Mouse (Mus musculus) monocyte, adult 5-6 weeks (primary cell): ENCODE results near the gene Pdyn. TPM values are rescaled to one million over a fixed set of nuclear protein-coding genes. Genes with fewer than 3 reads are reported as not detected.

Experiments
- ATAC-seq: fragments of 153-309, 156-312 bp; replicated peaks from 2 replicates; pipeline ENCODE4 v1.8.0; 2017; ENCODE audit warnings: mild to moderate bottlenecking; ENCODE audit not compliant: low TSS enrichment, insufficient number of reproducible peaks, severe bottlenecking, poor library complexity, low FRiP score
- total RNA-seq: library from RNA; stranded (forward); fragments of 200-1000, 200-491, 200-594 nt; gene quantifications from 3 replicates; pipeline ENCODE4 v1.2.3, GENCODE M21; 2017

Pdyn gene
- total RNA-seq, 1 experiment from 2014 or later = not detected

- no peak for ATAC-seq
Observed at GRCm38 (mm10) chr2:129660020-129660419, 39.6 kb downstream of the Pdyn start.

- no peak for ATAC-seq
Observed at GRCm38 (mm10) chr2:129658796-129659195, 40.8 kb downstream of the Pdyn start.

GRCm38 (mm10) chr2:129655033-129655432, 44.6 kb downstream of the Pdyn start:
- no peak for ATAC-seq

- no peak for ATAC-seq
Observed at GRCm38 (mm10) chr2:129654233-129654950, 45.3 kb downstream of the Pdyn start.

GRCm38 (mm10) chr2:129653632-129654031, 46.0 kb downstream of the Pdyn start:
- ATAC-seq = no peak

GRCm38 (mm10) chr2:129652616-129653015, 47.0 kb downstream of the Pdyn start:
- no peak for ATAC-seq

Other genes starting within 250 kb of the Pdyn start
- 0.67 TPM in 1 of 3 replicates, not detected in the others for gene F830045P16Rik, start 163.2 kb downstream of the Pdyn start, total RNA-seq
- gene Sirpa, start 107.0 kb downstream of the Pdyn start, total RNA-seq = 334 to 497 TPM (median 494 TPM) in 3 replicates
- gene Stk35, start 100.7 kb upstream of the Pdyn start, total RNA-seq = 7.5 to 12.2 TPM (median 8.9 TPM) in 3 replicates